Mouse (Mus musculus): ENCODE data around the gene Gm9918.

DNA sequence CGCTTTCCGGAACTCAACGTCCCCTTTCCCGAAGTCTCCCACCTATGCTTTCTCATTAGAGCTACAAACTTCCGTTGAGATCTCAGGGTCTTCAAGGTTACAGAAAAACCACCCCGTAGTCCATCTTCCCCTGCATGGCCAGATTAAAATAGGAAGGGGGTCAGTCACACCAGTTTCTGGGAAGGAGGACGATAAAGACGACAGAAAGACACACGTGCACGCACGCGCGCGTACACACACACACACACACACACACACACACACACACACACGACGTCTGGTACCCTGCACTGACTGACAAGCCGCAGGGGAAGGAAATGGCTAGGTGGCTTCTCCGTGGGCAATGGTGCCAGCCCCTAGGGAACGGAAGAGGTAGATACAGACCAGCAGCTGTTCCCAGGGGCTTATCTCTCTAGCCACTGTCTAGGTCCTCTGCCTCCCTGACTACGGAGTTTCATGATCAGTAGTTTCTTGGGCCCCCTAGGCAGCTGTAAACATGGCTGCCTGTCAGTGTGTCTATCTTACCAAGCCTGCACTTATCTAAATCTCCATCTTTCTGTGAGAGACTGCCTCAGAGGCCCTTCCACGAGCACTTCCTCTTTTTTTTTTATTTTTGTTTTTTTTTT, 45.3 kb upstream of the Gm9918 start:
- TF ChIP-seq CTCF (IDR thresholded peaks at IDR 0.05; ENCODE audit: control insufficient read depth, insufficient read depth, insufficient read length) (no peak), USF1 (IDR thresholded peaks at IDR 0.05; ENCODE audit: low read depth) (no peak), MYOG (IDR thresholded peaks at IDR 0.05; ENCODE audit: control insufficient read depth, extremely low read depth, insufficient read length) (no peak), CEBPB (IDR thresholded peaks at IDR 0.05; ENCODE audit: low read depth) (no peak), MYOD1 (IDR thresholded peaks at IDR 0.05; ENCODE audit: control insufficient read depth, insufficient read length, low read depth) (no peak), MAX (IDR thresholded peaks at IDR 0.05) (no peak), FOSL1 (IDR thresholded peaks at IDR 0.05; ENCODE audit: insufficient read depth, low read length, poor library complexity, severe bottlenecking) (no peak)
